Mouse (Mus musculus): ENCODE results near the gene Ptprb.

Ptprb gene

DNA sequence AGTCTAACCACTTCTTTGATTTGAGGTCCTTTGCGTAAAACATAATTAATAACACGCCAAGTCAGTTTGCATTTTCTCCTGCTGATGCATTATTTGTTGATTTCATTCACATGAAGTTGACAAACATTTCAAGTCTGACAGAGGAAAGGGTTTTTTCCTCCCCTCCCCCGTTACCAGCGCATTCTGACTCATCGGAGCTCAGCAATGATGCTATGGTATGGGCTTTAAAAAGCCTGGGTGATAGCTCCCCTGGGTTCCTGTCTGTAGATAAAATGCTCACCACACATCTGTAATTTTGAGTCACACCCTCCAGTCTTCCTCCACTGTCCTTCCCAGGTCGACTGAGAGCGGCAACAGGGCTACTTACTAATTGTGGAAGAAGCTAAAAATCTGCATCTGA is 150.9 kb downstream of the Ptprb start:
- no peak for DNase-seq (ENCODE audit: low read depth)

DNA sequence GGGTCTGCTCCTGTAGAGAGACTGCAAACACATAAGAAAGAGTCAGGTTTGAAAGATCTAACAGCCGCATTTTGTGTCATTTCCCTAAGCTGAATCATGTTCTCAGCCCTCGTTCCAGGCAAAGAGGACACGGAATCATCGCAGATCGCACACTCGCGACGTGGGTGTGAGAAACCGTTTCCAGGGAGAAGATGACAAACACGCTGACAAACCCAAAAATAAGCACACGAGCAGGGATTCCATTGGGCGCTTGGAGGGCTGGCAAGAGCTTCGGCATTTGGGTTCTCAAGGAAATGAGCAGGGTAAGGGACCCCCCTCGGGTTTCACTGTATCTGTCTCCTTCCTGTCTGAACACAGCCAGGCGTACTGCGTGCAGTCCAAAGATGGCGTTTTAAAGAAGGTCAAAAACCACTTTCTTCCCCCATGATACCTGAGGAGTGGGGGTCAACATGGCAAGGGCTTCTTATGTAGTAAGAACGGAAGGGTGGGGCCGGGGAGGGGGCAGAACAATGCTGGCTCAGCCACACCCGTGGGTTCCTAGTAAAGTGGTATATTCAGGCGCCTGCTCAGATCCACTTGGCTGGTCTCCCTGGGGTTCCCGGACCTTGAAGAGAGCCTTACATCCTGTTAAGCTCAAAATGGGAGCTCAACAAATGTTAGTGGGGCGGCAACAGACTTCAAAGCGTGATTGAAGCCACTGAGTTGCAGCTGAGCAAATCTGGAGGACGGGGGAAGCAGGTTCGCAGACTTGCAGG is 152.9 kb downstream of the Ptprb start:
- no peak for DNase-seq (ENCODE audit: low read depth)

DNA sequence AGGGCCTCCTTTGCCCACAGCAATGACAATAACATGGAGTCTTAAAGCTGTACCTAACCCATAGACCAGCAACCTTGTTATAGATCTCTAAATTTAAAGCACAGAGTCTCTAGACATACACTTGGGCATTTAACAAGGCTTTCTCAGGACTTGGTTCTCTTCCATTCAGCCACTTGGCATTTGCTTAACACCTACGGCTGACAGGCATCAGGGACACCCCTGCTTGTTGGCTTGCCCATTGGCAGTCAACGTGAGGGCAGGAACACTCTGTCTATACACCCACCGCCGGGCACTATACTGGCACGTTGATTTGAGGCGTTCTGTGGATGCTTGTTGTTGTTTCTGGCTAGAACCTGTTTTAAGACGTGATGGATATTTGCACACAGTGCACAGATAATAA is 157.1 kb downstream of the Ptprb start:
- no peak for DNase-seq (ENCODE audit: low read depth)

DNA sequence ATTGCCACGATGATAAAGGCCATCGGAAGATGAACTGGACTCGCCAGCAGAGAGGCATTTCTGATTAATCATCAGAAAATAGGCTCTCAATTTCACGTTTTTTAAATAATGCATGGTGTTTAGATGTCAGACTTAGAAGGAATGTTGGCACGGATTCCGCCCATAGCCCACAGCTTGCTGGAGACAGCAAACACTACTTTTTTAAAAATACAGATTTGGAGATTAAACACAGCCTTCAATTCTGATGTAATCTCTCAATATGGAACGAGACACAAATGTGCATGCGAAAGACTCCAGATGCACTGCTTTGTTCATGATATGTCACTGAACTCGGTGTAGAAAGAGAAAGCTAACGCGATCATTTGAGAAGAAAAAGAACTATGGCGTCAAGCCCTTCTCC is 160.1 kb downstream of the Ptprb start:
- no peak for DNase-seq (ENCODE audit: low read depth)
